Mouse (Mus musculus): ENCODE measurements around the gene Vasp. TPM values are rescaled to one million over a fixed set of nuclear protein-coding genes. Genes with fewer than 3 reads are reported as not detected.

Vasp gene
- total and polyA plus RNA-seq, 3 experiments, result 130 to 185 TPM; not detected in 1

GRCm38 (mm10) chr7:19213385-19213784 is 58.2 kb downstream of the Vasp start:
- no peak for DNase-seq (ENCODE audit: low read depth, low spot score)
- peaks cover 0 to 16% of the 10 kb centered on the region in 2 experiments; a peak in 2 of 4 replicates for H3K36me3 ChIP-seq (ENCODE audit: control insufficient read depth in 1 of 2, insufficient read depth in 2 of 2, low read length in 2 of 2)

GRCm38 (mm10) chr7:19211996-19212755 is 59.4 kb downstream of the Vasp start, which contains the start of gene Gpr4:
Gene Gpr4 (plus strand): TSS chr7:19212538.
- no peak within 1 kb of the TSS for H3K9ac ChIP-seq (ENCODE audit: control insufficient read depth, low read depth, low read length, poor library complexity, severe bottlenecking)
- H3K27me3 ChIP-seq (ENCODE audit: control insufficient read depth in 1 of 2, insufficient read depth in 2 of 2, low read length in 2 of 2), result no peaks in the 10 kb centered on the region
- H3K4me1 ChIP-seq (ENCODE audit: control insufficient read depth in 1 of 2, insufficient read depth in 2 of 2, low read length in 2 of 2), result peaks cover 2 to 20% of the 10 kb centered on the region in 2 experiments; a peak in 3 of 4 replicates
- no peak for DNase-seq (ENCODE audit: low read depth, low spot score)
- no peaks in the 10 kb centered on the region for H3K79me2 ChIP-seq (ENCODE audit: control insufficient read depth, insufficient read depth, low read length, poor library complexity)
- H3K4me3 ChIP-seq (ENCODE audit: control insufficient read depth in 1 of 2, insufficient read depth in 1 of 2, low read depth in 2 of 2, low read length in 2 of 2), result no peak within 1 kb of the TSS
- H3K27ac ChIP-seq (ENCODE audit: control insufficient read depth, low read depth, low read length), result no peak within 1 kb of the TSS
- peaks cover 0 to 11% of the 10 kb centered on the region in 2 experiments; a peak in 2 of 4 replicates for H3K36me3 ChIP-seq (ENCODE audit: control insufficient read depth in 1 of 2, insufficient read depth in 2 of 2, low read length in 2 of 2)
- TF ChIP-seq MYB (IDR thresholded peaks at IDR 0.05; ENCODE audit: low read depth, low read length) (no peak), USF2 (IDR thresholded peaks at IDR 0.05; ENCODE audit: borderline replicate concordance in 1 of 2, insufficient read depth in 1 of 2, low read depth in 1 of 2, low read length in 2 of 2) (no peak), USF1 (IDR thresholded peaks at IDR 0.05; ENCODE audit: low read depth, low read length) (no peak), GABPA (IDR thresholded peaks at IDR 0.05; ENCODE audit: low read depth, low read length) (no peak), ZKSCAN1 (IDR thresholded peaks at IDR 0.05; ENCODE audit: low read depth, low read length) (no peak), EP300 (IDR thresholded peaks at IDR 0.05; ENCODE audit: low read depth in 1 of 2, low read length in 2 of 2) (no peak), POLR2AphosphoS5 (IDR thresholded peaks at IDR 0.05; ENCODE audit: borderline replicate concordance, low read depth, low read length) (no peak), RCOR1 (IDR thresholded peaks at IDR 0.05; ENCODE audit: low read depth, low read length) (no peak), SMC3 (IDR thresholded peaks at IDR 0.05; ENCODE audit: low read depth, low read length) (no peak), CHD2 (IDR thresholded peaks at IDR 0.05; ENCODE audit: low read length) (no peak), MXI1 (IDR thresholded peaks at IDR 0.05; ENCODE audit: low read depth, low read length) (no peak), BHLHE40 (IDR thresholded peaks at IDR 0.05; ENCODE audit: borderline replicate concordance, low read depth, low read length) (no peak)
- H3K9me3 ChIP-seq (replicated peaks; ENCODE audit: insufficient read depth, low read length), result no peaks in the 10 kb centered on the region

More at GRCm38 (mm10) chr7:19213385-19213784, 58.2 kb downstream of the Vasp start:
- no peak overlapping the region for H3K9ac ChIP-seq (ENCODE audit: control insufficient read depth, low read depth, low read length, poor library complexity, severe bottlenecking)
- H3K27ac ChIP-seq (ENCODE audit: control insufficient read depth, low read depth, low read length), result no peak overlapping the region
- H3K9me3 ChIP-seq (replicated peaks; ENCODE audit: insufficient read depth, low read length), result no peaks in the 10 kb centered on the region
- TF ChIP-seq POLR2AphosphoS5 (IDR thresholded peaks at IDR 0.05; ENCODE audit: borderline replicate concordance, low read depth, low read length), result no peak
- no peak for TF ChIP-seq BHLHE40 (IDR thresholded peaks at IDR 0.05; ENCODE audit: borderline replicate concordance, low read depth, low read length)
- TF ChIP-seq ETS1 (IDR thresholded peaks at IDR 0.05; ENCODE audit: low read depth, low read length), result no peak
- TF ChIP-seq GATA1 (IDR thresholded peaks at IDR 0.05; ENCODE audit: low read depth, low read length), result no peak
- no peak for TF ChIP-seq CTCF (IDR thresholded peaks at IDR 0.05 in 2 of 3, conservative IDR thresholded peaks at IDR 0.05 in 1 of 3; ENCODE audit: control insufficient read depth in 1 of 3, insufficient read depth in 1 of 3, low read depth in 2 of 3, low read length in 3 of 3, poor library complexity in 1 of 3, severe bottlenecking in 1 of 3)
- TF ChIP-seq MEF2A (IDR thresholded peaks at IDR 0.05; ENCODE audit: extremely low read depth, insufficient replicate concordance, low read depth, low read length, poor library complexity, severe bottlenecking), result no peak
- no peak for TF ChIP-seq SMC3 (IDR thresholded peaks at IDR 0.05; ENCODE audit: low read depth, low read length)
- TF ChIP-seq MAFK (IDR thresholded peaks at IDR 0.05; ENCODE audit: borderline replicate concordance, low read depth, low read length), result no peak
- no peak for TF ChIP-seq KAT2A (conservative IDR thresholded peaks at IDR 0.05; ENCODE audit: low read depth, low read length)
- no peak for TF ChIP-seq POLR2AphosphoS2 (IDR thresholded peaks at IDR 0.05; ENCODE audit: low read length)
- TF ChIP-seq SIN3A (IDR thresholded peaks at IDR 0.05; ENCODE audit: low read length), result no peak
- TF ChIP-seq POLR2A (IDR thresholded peaks at IDR 0.05; ENCODE audit: control insufficient read depth in 1 of 2, insufficient read depth in 1 of 2, low read depth in 1 of 2, low read length in 2 of 2, poor library complexity in 1 of 2), result no peak
- no peak for TF ChIP-seq MAX (IDR thresholded peaks at IDR 0.05; ENCODE audit: low read length)
- H3K4me1 ChIP-seq (ENCODE audit: control insufficient read depth in 1 of 2, insufficient read depth in 2 of 2, low read length in 2 of 2), result peaks cover 4 to 27% of the 10 kb centered on the region in 2 experiments
- no peaks in the 10 kb centered on the region for H3K79me2 ChIP-seq (ENCODE audit: control insufficient read depth, insufficient read depth, low read length, poor library complexity)
- H3K4me3 ChIP-seq (ENCODE audit: control insufficient read depth in 1 of 2, insufficient read depth in 1 of 2, low read depth in 2 of 2, low read length in 2 of 2), result no peak overlapping the region
- H3K27me3 ChIP-seq (ENCODE audit: control insufficient read depth in 1 of 2, insufficient read depth in 2 of 2, low read length in 2 of 2), result no peaks in the 10 kb centered on the region
